Mouse (Mus musculus) brown adipose tissue, adult 24 weeks (tissue): Measurements from ENCODE around the gene Vopp1. TPM values are rescaled to one million over a fixed set of nuclear protein-coding genes. Genes with fewer than 3 reads are reported as not detected.

ENCODE experiments used
- H3K27ac ChIP-seq: fragments of 200-500 bp; replicated peaks from 2 replicates; pipeline ENCODE4 v1.5.1; 2012; ENCODE audit warnings: low read depth, mild to moderate bottlenecking, low read length
- H3K4me1 ChIP-seq: fragments of 200-500 bp; 2 replicates; pipeline ENCODE4 v1.6.1; 2012; ENCODE audit warnings: low read length, mixed read lengths; ENCODE audit not compliant: control insufficient read depth, insufficient read depth, insufficient read length
- H3K4me3 ChIP-seq: fragments of 200-500 bp; 2 replicates; pipeline ENCODE4 v1.5.1; 2012; ENCODE audit warnings: low read depth, mild to moderate bottlenecking, low read length, moderate library complexity; ENCODE audit not compliant: insufficient read depth
- polyA plus RNA-seq: library from polyadenylated mRNA; stranded (reverse); fragments of >200 nt; gene quantifications from 2 replicates; pipeline ENCODE4 v1.2.4, GENCODE M21; 2012; ENCODE audit not compliant: missing spikeins, insufficient read depth, insufficient read length

Vopp1 gene
- polyA plus RNA-seq, 1 experiment: 3.6 TPM

DNA sequence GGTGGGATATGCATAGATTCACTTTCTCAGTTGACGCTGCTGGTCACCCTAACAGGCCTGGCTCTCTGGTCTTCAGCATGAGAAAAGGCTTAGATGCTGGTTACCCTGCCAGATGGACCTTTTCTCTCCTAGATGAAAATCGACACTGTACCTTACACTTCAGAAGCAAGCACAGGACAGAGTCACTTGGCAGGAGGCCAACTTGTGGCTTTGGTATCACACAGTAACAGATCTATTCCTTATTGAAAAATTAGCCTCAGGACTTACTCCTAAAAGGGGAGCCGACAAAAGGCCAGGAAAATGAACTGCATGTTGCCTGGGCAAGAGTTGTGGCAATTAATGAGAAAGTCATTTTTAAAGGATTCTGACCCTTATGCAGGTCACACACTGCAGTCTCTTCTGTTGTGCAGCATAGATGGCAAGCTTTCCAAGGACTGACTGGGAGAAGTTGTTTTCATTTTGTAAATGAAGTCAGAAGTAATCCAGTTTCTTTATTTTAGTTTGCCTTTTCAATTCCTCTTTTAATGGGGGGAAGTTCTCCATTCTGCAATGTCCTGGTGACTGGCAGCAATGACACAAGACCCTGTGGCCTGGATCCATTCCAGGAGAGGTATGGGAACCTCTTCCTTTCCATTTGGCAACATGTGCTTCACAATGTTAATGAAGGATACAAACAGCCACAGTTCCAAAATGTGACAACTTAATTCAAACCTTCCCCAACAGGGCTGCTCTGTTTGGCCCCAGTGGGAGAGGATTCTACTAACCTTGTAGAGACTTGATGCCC lies 59.7 kb downstream of the Vopp1 start:
- Histone ChIP-seq H3K4me3 (no peak overlapping the region), H3K27ac (no peak overlapping the region), H3K4me1 (no peaks in the 10 kb centered on the region; the same call in 1 of the 2 replicates)

DNA sequence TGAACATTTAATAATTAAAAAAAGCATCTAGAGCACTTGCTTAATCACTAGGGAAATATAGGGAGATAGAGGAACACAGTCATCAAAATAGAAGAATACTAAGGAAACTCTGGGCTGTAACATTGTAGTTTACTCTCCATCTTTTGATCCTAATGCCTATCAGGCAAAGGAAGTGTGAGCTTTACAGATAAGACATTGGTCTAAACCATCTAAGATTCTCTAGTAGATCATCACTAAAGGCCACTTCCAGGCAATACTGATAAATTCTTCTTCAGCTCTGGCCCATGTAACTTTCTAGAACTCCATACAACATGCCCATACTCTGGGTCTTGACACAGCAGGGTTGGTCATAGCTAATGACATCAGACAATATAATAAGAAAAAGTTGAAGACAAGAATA lies 61.9 kb downstream of the Vopp1 start:
- Histone ChIP-seq H3K27ac (no peak overlapping the region), H3K4me1 (no peaks in the 10 kb centered on the region; the same call in 1 of the 2 replicates), H3K4me3 (no peak overlapping the region)

DNA sequence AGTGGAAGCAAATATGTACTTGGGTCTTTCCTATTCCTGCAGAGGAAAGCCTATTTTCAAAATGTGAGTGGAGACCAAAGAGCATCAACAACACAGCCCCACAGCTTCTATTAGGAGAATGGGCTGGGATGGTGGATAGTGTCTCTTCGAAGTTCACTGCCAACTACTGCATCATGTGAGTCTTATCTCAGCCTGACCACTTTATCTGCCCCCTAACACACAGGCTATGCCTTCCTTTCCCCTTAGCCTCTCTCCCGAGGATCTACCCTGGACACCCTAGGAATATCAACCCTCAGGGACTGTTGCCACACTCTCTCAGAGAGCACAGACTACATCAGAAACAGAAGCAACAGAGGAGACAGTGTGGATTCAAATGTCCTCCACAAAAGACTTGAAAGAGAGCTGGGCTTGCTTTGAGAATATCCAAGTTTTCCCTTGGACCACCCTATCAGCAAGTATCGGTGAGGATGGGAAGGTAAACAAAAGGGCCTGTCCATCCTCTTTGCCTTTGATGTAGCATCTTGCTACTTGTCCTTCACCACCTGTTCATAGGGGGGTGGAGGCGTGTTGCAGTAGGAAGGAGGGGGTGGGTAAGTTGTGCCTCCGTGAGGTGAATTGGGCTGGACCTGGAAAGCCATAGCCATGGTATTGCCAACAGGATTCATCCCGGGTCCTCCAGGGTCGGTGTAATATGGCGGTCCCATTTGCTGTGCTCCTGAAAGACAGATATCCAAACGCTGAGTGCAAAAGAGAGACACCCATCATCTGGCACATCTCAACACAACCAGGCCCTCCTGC lies 70.8 kb downstream of the Vopp1 start:
- Histone ChIP-seq H3K27ac (no peak overlapping the region), H3K4me1 (no peaks in the 10 kb centered on the region; the same call in 1 of the 2 replicates), H3K4me3 (no peak overlapping the region)

DNA sequence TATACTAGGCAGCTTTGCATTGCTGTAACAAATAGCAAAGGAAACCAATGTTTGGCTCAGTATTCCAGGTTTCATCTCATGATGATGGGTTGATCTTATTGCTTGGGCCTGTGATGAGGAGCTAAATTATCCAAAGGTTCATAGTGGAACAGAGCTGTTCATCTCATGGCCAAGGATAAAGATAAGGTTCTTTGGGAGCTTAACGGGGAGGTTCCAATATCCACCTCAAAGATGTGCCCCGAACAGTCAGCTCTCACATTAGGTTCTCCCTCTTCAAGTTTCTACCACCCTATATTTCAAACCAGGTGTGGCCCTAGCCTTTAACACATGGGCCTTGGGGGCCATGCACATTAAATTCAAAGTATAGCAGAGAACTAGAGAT lies 79.2 kb downstream of the Vopp1 start:
- Histone ChIP-seq H3K4me3 (no peak overlapping the region), H3K4me1 (no peaks in the 10 kb centered on the region), H3K27ac (no peak overlapping the region)

DNA sequence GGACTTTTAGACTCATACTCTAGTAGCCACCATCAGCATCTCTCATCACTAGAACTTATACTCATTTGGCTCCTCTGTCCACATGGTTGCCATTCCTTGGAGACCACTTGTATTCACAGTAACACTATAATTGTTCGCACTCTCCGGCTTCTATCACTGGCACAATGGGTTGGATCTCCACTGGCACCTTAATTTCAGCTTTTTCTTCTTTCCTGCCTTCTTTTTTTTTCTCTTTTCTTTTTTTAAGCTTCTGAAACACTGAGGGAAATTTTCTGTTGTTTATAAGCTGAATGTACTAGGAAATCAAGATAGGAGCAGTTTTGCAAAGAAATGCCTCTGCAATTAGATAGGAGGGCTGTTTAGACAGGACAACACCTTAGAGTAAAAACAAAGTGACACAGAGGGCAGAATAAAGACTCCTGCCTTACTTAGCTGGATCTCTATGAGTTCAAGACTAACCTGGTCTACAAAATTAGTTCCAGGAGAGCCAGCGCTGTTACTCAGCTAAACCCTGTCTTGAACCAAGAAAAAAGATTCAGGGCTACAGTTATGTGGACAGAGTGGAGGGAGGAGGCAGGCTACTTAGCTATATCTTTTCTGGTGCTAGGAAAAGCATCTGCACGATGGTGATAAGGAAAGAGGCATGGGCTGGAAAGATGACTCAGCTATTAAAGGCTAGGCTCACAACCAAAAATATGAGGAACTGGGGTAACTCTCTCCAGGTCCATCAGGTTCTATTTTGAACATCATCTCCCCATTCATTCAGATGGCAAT lies 79.8 kb downstream of the Vopp1 start:
- Histone ChIP-seq H3K4me3 (no peak overlapping the region), H3K27ac (no peak overlapping the region), H3K4me1 (no peaks in the 10 kb centered on the region)

DNA sequence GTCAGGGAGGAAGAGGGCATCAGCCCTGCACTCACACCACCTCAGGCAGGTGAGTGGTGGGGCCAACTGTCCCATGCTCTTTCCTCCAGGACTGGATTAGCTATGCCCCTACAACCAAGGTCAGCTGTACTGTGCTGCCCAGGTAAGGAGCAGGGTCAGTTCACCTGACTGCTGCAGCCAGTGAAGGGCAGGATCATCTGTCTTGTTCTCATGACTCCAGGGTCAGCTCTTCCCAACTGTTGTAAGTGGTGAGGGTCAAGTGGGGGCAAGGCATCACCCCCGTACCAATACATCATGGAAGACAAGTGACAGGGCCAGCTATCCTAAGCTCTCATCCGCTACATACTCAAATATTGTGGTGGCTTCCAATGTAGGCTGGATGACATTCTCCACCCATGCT lies 80.8 kb downstream of the Vopp1 start:
- Histone ChIP-seq H3K4me1 (no peaks in the 10 kb centered on the region), H3K27ac (no peak overlapping the region), H3K4me3 (no peak overlapping the region)

DNA sequence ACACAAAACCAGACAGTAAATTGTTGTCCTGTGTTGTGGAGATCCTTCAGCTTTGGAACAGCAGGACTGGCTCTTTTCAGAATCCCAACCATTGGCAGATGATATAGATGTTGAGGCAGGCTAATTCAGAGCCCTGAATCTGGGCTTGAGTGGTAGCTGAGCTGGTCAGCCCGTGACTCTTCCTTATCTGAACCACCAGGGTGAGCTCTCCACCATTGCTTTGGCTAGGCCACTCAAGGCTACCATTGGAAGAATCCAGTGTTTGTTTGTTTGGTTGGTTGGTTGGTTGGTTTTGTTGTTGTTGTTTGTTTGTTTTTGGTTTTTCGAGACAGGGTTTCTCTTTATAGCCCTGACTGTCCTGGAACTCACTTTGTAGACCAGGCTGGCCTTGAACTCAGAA lies 81.6 kb downstream of the Vopp1 start:
- no peak overlapping the region for H3K27ac ChIP-seq
- H3K4me3 ChIP-seq: no peak overlapping the region
- no peaks in the 10 kb centered on the region for H3K4me1 ChIP-seq

DNA sequence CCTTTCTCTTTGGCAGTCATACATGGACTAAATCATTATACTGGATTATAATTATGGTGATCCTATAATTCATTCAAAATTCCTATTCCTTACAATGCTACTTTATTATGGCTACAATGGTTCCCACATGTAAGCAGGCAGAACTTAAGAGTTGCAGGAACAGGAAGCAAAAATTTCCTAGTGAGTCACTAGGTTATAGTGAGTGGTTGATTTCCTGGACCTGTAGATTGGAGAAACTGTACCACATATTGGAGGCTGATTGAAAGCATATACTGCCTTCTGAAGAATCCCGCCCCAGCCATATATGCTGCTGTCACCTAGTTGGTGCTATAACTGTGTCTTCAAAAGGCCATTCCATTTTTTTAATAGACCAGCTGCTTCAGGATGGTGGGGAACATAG lies 82.2 kb downstream of the Vopp1 start:
- no peak overlapping the region for H3K4me3 ChIP-seq
- H3K27ac ChIP-seq: no peak overlapping the region
- H3K4me1 ChIP-seq: no peaks in the 10 kb centered on the region

DNA sequence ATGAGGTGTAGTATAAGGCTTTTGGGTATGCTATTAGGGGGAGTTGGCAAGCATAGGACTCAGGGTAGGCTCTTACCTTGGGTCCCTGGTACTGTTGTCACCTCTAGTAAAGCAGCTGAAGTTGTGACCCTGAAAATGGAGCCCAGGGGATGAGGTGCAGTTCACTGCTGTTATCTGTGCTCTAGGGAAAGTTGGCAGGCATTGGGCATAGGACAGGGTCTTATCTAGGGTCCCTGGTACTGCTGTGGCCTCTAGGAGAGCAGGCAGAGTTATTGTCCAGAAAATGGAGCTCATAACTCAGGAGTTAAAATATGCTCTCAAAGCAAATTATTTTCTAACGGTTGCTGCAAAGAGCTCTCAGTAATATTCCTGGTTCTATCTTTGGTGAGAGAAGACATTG lies 103.6 kb downstream of the Vopp1 start:
- Histone ChIP-seq H3K4me3 (no peak overlapping the region), H3K4me1 (no peaks in the 10 kb centered on the region), H3K27ac (no peak overlapping the region)

DNA sequence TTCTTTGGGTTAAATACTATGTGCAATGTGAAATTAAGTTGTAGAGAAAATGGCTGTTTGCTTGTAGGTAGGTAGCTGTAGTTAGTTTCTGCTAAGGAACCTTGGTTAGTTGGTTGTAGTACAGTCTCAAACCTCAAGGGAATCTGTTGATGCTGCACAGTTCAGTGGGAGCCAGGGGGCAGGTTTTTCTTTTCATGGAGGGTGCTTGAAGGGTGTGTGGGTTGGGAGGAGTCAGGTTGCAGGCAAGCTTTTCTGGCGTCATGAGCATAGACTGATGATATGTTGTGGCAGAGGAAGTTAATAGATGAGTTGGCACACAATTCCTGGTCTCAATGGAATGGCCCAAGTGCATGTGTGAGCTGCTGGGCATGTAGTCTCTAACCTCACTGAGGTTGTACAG lies 113.2 kb downstream of the Vopp1 start:
- Histone ChIP-seq H3K27ac (no peak overlapping the region), H3K4me3 (no peak overlapping the region), H3K4me1 (peaks cover 4% of the 10 kb centered on the region)

DNA sequence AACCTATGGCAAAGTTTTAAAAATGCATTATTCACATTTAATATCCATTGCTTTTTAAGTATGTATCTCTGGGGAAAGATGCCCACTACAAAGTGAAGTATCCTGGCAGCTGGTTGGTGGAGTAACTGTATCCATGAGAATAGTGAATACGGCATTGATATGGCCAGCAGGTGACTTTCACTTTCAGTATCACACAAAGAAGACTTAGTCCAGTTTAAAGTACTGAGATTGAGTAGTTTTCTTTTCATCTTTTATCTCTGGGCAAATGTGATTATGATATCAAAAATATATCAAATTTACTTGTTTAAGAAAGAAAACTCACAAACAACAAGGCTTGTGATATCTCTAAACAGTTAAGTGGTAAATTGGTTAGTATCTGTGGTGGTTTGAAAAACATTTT lies 118.2 kb downstream of the Vopp1 start:
- no peak overlapping the region for H3K4me3 ChIP-seq
- H3K27ac ChIP-seq: no peak overlapping the region
- no peaks in the 10 kb centered on the region; the same call in none of the 2 replicates for H3K4me1 ChIP-seq

DNA sequence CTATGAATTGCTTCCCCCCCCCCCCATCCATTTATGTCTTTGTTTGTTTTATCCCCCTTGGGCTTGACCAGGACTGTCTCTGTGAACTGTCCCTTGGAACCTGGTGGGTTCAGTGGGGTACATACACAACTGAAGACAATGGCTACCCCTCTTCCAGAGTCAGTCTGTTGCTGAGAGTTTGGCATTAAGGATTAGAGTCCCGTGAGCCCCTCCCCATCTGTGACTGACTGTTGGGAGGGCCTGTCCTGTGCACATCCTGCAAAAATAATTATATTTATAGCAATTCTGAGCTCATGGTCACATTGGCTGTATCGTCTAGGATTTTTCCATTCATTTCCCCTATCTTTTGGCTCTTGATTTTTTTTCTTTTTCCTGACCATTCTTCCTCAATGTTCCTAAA lies 121.3 kb downstream of the Vopp1 start:
- Histone ChIP-seq H3K4me3 (peak overlapping the region; percentile 96), H3K27ac (peak overlapping the region; percentile 79), H3K4me1 (no peaks in the 10 kb centered on the region)

DNA sequence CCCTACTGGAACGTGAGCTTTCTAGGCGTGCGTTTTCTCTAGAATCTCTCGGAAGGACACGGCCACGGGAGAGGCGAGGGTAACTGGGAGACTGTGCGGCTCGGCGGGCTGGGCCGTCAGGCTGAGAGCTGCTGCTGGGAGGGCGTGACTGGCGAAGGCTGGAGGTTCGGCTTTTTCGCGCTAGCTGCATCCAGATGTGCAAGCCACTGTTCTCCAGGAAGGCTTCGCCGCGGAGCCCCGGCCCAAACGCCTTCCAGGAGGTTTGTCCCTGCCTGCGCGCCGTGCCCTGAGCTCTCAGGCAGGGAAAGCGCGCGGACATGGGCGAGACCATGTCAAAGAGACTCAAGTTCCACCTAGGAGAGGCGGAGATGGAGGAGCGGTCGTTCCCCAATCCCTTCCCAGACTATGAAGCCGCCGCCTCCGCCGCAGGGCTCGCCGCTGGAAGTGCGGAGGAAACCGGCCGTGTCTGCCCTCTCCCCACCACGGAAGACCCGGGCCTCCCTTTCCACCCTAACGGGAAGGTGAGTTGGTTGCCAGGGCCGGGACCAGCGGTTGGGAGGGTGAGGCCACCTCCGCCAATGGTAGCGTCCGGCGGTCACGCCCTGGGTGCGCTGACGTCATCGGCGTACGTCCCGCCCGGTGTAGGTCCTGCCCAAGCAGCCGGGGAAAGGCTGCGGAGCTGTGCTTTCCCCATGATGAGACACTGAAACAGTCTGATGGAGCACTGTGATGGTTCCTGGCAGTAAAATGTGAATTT lies 122.0 kb downstream of the Vopp1 start:
- Histone ChIP-seq H3K4me1 (no peaks in the 10 kb centered on the region), H3K4me3 (peak overlapping the region; percentile 96), H3K27ac (peak overlapping the region; percentile 98)

DNA sequence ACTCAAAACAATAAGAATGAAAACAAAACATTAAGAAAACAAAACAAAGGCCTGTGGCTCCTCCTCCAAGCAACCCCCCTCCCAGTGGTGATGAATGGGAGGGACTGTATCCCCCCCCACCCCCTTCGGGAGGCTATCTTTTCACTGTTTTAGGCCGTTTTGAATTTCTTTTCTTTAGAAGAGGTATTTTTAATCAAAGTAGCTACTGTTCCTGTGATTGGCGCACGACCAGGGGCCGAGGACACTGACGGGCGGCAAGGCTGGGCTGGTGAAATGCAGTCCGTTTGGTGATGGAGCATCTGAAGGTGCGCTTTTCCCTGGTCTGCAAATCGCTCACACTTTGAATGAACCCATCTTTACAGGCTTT lies 122.6 kb downstream of the Vopp1 start, which contains the start of gene Lancl2:
Lancl2 (plus strand) TSS at position 165 of the 367 bp plus-strand sequence.
- peak within 1 kb of the TSS; percentile 96 for H3K4me3 ChIP-seq
- no peaks in the 10 kb centered on the region for H3K4me1 ChIP-seq
- peak within 1 kb of the TSS; percentile 98 for H3K27ac ChIP-seq

DNA sequence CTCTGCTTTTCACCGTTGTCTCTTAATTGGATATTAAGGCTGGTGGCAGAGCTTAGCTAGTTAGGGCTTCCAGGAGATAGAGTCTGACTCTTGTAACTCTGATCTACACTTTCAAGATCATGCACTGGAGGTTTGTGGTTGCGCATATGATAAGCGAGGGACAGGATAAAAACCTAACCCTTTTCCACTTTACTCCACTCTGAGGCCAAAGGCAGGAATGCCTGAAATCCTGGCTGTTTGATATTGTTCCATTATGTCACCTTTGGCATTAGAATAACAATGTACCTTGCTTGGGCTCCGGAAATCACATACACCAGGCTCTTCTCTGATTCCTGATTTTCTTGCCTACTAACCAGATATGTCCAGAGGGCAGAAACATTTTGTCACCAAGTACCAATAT lies 123.3 kb downstream of the Vopp1 start:
- H3K4me3 ChIP-seq: no peak overlapping the region
- H3K4me1 ChIP-seq: no peaks in the 10 kb centered on the region
- no peak overlapping the region for H3K27ac ChIP-seq
